Mouse (Mus musculus) lung, postnatal 0 days (tissue): ENCODE measurements around the gene Krtap5-4. TPM values are rescaled to one million over a fixed set of nuclear protein-coding genes. Genes with fewer than 3 reads are reported as not detected.

Source experiments
- ATAC-seq: fragments of 200-750 bp; cut with Nextera tagmentation; 2 replicates; pipeline ENCODE4 v1.8.0; 2017; ENCODE audit warnings: moderate library complexity
- DNase-seq: peaks from one replicate; pipeline ENCODE4 v3.0.0-alpha.2; 2016; ENCODE audit warnings: low spot score
- H3K27ac ChIP-seq: fragments of 300-500 bp; sonication (generic); 2 replicates; pipeline ENCODE4 v1.5.1; 2014; ENCODE audit warnings: antibody characterized with exemption, mild to moderate bottlenecking, low read length, mixed read lengths
- H3K27me3 ChIP-seq: fragments of 300-500 bp; sonication (generic); replicated peaks from 2 replicates; pipeline ENCODE4 v1.6.1; 2014; ENCODE audit warnings: low read length, mixed read lengths; ENCODE audit not compliant: insufficient read depth
- H3K36me3 ChIP-seq: fragments of 300-500 bp; sonication (generic); 2 replicates; pipeline ENCODE4 v1.6.1; 2014; ENCODE audit warnings: low read length, mixed read lengths; ENCODE audit not compliant: insufficient read depth
- H3K4me1 ChIP-seq: fragments of 300-500 bp; sonication (generic); 2 replicates; pipeline ENCODE4 v1.6.1; 2014; ENCODE audit warnings: antibody characterized with exemption, low read depth, low read length, mixed read lengths; ENCODE audit not compliant: insufficient read depth
- H3K4me2 ChIP-seq: fragments of 300-500 bp; sonication (generic); replicated peaks from 2 replicates; pipeline ENCODE4 v1.6.1; 2014; ENCODE audit warnings: low read depth, mild to moderate bottlenecking, low read length, moderate library complexity, mixed read lengths
- H3K4me3 ChIP-seq: fragments of 300-500 bp; sonication (generic); 2 replicates; pipeline ENCODE4 v1.5.1; 2014; ENCODE audit warnings: low read depth, low read length
- H3K9ac ChIP-seq: fragments of 300-500 bp; sonication (generic); replicated peaks from 2 replicates; pipeline ENCODE4 v1.6.1; 2014; ENCODE audit warnings: low read depth, mild to moderate bottlenecking
- H3K9me3 ChIP-seq: fragments of 300-500 bp; sonication (generic); 2 replicates; pipeline ENCODE4 v1.6.1; 2016; ENCODE audit warnings: low read length, mixed read lengths
- CTCF ChIP-seq: IDR thresholded peaks from 2 replicates; pipeline ENCODE4 v1.5.1; 2016; ENCODE audit warnings: antibody characterized with exemption, mild to moderate bottlenecking
- EP300 ChIP-seq: IDR thresholded peaks from 2 replicates; pipeline ENCODE4 v1.6.1; 2016; ENCODE audit warnings: antibody characterized with exemption, mild to moderate bottlenecking, control low read depth
- WGBS: fragments of 180-500 bp; shearing (Covaris S2); extraction: QIAGEN DNeasy Blood & Tissue Kit; methylation state at CpG from one replicate; pipeline ENCODE4 v1.1.7; 2014; 5-methylcytosine and 5-hydroxymethylcytosine counted together
- polyA plus RNA-seq: library from polyadenylated mRNA; unstranded; fragments of >200 nt; fragmentation: Nextera tagmentation; extraction: Ambion mirVana; gene quantifications from 2 replicates; pipeline ENCODE4 v1.2.1, GENCODE M21; 2015

The Krtap5-4 gene
- polyA plus RNA-seq, 1 experiment from 2014 or later, result not detected

DNA sequence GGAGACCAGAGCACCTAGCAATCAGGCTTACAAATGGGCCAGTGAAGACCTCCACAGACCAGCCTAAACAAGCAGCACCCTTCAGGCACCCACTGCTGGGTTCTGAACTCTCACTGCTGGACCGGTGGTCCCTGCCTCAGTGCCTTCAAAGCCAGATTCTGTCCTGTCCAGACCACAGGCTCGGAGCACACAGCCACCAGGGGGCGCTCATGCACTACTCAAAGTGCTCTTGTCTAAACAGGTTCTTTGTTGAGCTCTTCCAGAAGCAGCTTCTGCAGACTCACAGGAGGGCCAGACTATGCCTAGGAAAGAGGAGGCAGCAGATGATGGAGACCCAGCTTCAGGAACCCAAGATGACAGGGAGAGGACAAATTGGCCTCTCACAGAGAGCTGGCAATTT, 30.9 kb downstream of the Krtap5-4 start:
- ATAC-seq, result peak; percentile 78

DNA sequence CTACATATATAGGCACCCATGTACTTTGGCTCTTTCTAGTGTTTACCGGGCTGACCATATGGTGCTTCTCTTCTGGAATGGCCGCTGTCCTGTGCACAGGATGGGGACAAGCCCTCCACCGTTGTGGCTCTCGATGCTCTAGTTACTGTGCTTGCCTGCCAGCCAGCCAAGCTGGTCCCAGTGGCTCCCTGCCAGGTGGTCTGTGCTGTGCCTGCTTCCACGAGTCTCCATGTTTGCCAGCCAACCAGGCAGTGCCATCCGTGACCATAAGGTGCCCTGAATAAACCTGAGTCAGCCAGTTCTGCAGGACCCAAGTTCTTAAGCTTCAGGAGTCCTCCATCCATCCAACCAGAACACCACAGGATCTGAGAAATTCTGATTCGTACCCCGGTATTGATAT, 31.8 kb downstream of the Krtap5-4 start:
- H3K4me1 ChIP-seq, result no peaks in the 10 kb centered on the region
- WGBS, result 80% methylated on average over 8 of the region's 8 CpGs
- no peak for ATAC-seq
- no peak overlapping the region for H3K4me2 ChIP-seq
- H3K9me3 ChIP-seq, result no peaks in the 10 kb centered on the region
- DNase-seq, result no peak
- H3K9ac ChIP-seq, result no peak overlapping the region
- H3K4me3 ChIP-seq, result no peak overlapping the region
- H3K36me3 ChIP-seq, result no peaks in the 10 kb centered on the region
- TF ChIP-seq EP300 (no peak), CTCF (no peak)
- H3K27me3 ChIP-seq, result no peaks in the 10 kb centered on the region
- H3K27ac ChIP-seq, result no peak overlapping the region

More for the DNA sequence above, 30.9 kb downstream of the Krtap5-4 start:
- 0% methylated on average over 3 of the region's 3 CpGs for WGBS
- TF ChIP-seq CTCF, result peak; percentile 98
- no peak for TF ChIP-seq EP300
- no peak overlapping the region for H3K9ac ChIP-seq
- H3K9me3 ChIP-seq, result no peaks in the 10 kb centered on the region
- H3K27ac ChIP-seq, result no peak overlapping the region
- no peak overlapping the region for H3K4me3 ChIP-seq
- H3K4me1 ChIP-seq, result no peaks in the 10 kb centered on the region
- peak; percentile 91 for DNase-seq
- no peaks in the 10 kb centered on the region for H3K27me3 ChIP-seq
- H3K4me2 ChIP-seq, result no peak overlapping the region
- H3K36me3 ChIP-seq, result no peaks in the 10 kb centered on the region

DNA sequence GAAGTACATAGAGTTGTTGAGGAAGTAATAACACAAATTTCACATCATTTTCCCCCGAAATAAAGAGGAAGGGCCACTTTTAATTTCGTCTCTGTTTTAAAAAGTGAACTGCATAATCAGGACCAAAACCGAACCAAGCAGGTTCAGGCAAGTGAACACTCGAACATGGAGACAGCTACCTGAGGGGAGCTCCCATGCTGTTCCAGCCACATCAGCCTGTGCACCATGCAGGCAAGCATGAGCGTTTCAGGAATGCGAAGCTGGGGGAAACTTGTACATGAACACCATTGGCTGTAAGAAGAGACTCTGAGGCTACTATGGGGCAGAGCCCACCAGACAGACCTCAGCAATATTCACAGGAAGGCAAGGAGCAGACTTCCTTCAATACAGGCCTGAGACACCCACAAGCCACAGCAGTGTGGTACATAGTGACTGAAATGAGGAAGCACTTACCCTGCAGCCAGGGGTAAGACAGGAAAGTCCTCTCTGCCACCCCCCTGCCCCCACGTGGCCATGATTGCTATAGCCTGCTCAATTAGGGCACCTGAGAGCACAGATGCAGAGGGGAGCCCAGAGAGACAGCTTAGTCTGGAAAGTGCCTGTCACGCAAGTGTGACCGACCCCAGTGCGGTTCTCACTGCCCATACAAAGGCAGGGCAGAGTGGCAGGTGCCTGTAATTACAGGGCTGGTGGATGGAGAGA, 37.1 kb downstream of the Krtap5-4 start:
- Histone ChIP-seq H3K27ac (no peak overlapping the region), H3K4me2 (no peak overlapping the region), H3K4me1 (no peaks in the 10 kb centered on the region), H3K36me3 (no peaks in the 10 kb centered on the region), H3K27me3 (no peaks in the 10 kb centered on the region), H3K9me3 (no peaks in the 10 kb centered on the region), H3K4me3 (no peak overlapping the region), H3K9ac (no peak overlapping the region)
- no peak for TF ChIP-seq EP300
- peak; percentile 37; the same call in 1 of the 2 replicates for TF ChIP-seq CTCF
- WGBS, result 49% methylated on average over 10 of the region's 10 CpGs
- no peak; the same call in 1 of the 2 replicates for ATAC-seq
- peak; percentile 43 for DNase-seq

DNA sequence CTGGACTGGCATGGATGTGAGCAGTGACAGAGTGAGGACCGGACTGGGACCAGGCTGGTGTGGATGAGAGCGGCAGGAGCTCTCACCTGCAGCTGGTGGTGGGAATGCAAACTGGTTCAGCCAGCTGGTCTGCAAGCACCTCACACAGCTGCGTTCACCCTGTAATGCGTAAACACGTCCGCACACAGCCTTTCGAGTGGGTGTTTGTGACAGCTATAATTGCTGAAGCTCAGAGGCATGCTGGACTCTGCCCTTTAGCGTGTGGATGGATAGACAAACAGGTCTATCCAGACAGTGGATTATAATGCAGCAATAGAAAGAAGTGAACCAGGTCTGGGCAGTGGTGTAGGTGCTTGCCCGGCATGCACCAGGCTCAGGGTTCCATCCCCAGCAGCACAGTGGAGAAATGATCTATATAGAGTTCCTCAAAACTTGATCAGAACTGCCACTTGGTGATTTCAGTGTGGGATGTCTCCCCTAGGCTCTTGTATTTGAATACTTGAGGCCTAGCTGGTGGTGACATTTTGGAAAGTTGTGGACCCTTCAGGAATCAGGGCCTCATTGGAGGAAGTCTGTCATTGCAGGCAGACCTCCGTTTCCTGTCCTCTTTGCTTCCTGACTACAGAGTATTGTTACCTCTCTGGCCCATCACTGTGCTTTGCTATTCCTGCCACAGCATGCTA, 38.4 kb downstream of the Krtap5-4 start:
- H3K27me3 ChIP-seq, result no peaks in the 10 kb centered on the region
- 40% methylated on average over 10 of the region's 10 CpGs for WGBS
- TF ChIP-seq CTCF (no peak), EP300 (no peak)
- H3K4me2 ChIP-seq, result no peak overlapping the region
- H3K27ac ChIP-seq, result no peak overlapping the region
- no peaks in the 10 kb centered on the region for H3K4me1 ChIP-seq
- DNase-seq (no peak), ATAC-seq (peak; percentile 35; the same call in 1 of the 2 replicates)
- no peaks in the 10 kb centered on the region for H3K36me3 ChIP-seq
- no peak overlapping the region for H3K4me3 ChIP-seq
- no peak overlapping the region for H3K9ac ChIP-seq
- H3K9me3 ChIP-seq, result no peaks in the 10 kb centered on the region

DNA sequence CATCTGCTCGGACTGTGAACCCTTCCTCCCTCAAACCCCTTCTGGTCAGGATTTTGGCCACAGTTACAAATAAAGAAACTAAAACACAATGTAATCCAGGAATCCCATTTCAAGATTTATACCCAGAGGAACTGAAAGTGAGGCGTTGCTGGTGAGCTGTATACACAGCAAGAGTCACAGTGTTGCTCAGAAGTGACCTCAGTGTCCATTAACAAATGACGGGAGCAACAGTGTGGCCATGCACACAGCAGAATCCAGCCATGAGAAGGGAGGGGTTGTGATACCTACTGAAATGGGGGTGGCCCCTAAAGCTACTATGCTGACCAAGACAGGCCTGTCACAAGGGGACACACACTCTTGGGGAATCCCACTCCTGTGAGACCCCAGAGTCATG, 38.9 kb downstream of the Krtap5-4 start:
- WGBS, result 54% methylated on average over 3 of the region's 3 CpGs
- no peak overlapping the region for H3K9ac ChIP-seq
- H3K27me3 ChIP-seq, result no peaks in the 10 kb centered on the region
- H3K4me3 ChIP-seq, result no peak overlapping the region
- H3K9me3 ChIP-seq, result no peaks in the 10 kb centered on the region
- TF ChIP-seq EP300, result peak; percentile 24; the same call in 1 of the 2 replicates
- TF ChIP-seq CTCF, result no peak
- H3K36me3 ChIP-seq, result no peaks in the 10 kb centered on the region
- no peak overlapping the region for H3K27ac ChIP-seq
- DNase-seq, result no peak
- H3K4me1 ChIP-seq, result no peaks in the 10 kb centered on the region
- H3K4me2 ChIP-seq, result no peak overlapping the region
- no peak for ATAC-seq

DNA sequence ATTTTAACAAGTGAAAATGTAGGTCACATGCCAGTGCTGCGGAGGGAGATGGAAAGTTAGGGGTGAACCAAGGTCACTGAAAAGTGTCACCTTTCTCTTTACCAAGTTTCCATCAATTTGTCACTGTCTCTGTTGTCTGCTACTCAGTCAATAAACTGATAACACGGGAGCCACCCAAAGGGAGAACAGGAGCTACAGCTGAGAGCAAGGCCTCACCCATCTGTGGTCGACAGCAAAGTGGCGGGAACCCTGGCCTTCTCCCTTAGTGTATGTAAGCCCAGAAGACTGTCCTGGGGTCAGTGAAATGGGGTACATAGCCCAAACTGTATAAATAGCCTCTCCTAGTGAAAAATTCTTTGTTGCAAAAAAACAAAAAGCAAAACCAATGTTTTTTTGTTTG, 44.2 kb downstream of the Krtap5-4 start:
- no peaks in the 10 kb centered on the region for H3K36me3 ChIP-seq
- H3K4me1 ChIP-seq, result no peaks in the 10 kb centered on the region
- ATAC-seq (no peak), DNase-seq (no peak)
- H3K9ac ChIP-seq, result no peak overlapping the region
- TF ChIP-seq CTCF, result no peak
- no peak for TF ChIP-seq EP300
- H3K4me2 ChIP-seq, result no peak overlapping the region
- H3K27me3 ChIP-seq, result no peaks in the 10 kb centered on the region
- H3K9me3 ChIP-seq, result no peaks in the 10 kb centered on the region
- H3K4me3 ChIP-seq, result no peak overlapping the region
- H3K27ac ChIP-seq, result no peak overlapping the region
- WGBS, result 54% methylated on average over 4 of the region's 4 CpGs
